In genomic region chr13:112926796-112927195, GRCm38 (mm10) we compare ENCODE assay signal across 8 mouse cellular contexts. TPM values are rescaled to one million over a fixed set of nuclear protein-coding genes. Genes with fewer than 3 reads are reported as not detected.
A peak's percentile ranks its signal among the peaks of the same experiment; 100 is the strongest.
DNase-seq lines count a peak whose midpoint lies in the region; ATAC-seq and TF ChIP-seq lines count a peak whose summit lies in the region.

No protein-coding gene starts in this region.

- H3K4me2 ChIP-seq in forebrain, embryonic 16.5 days (ENCODE audit: low read length), result peak overlapping the region; percentile 74
- peak overlapping the region; percentile 65 for H3K4me2 ChIP-seq in kidney, embryonic 15.5 days
- peak overlapping the region; percentile 62 for H3K4me2 ChIP-seq in stomach, postnatal 0 days (replicated peaks; ENCODE audit: low read depth)

- TF ChIP-seq CTCF in stomach, postnatal 0 days (IDR thresholded peaks at IDR 0.05; ENCODE audit: low read depth), result no peak

- peak; percentile 10 for DNase-seq in right cerebral cortex, postnatal 4 days
- DNase-seq in right cerebral cortex, postnatal 14 days, result no peak
- peak; percentile 51 for DNase-seq in c-Kit-positive CD71-positive TER-119-positive erythroid progenitor cells, embryonic 14.5 days (ENCODE audit: low spot score)
- DNase-seq in stomach, postnatal 0 days (ENCODE audit: low spot score), result peak; percentile 57
- no peak for DNase-seq in layer of hippocampus, adult 18-20 months (ENCODE audit: low spot score in 2 of 2)

- ATAC-seq in forebrain, embryonic 16.5 days, result no peak
- peak; percentile 19; the same call in 1 of the 2 replicates for ATAC-seq in kidney, embryonic 15.5 days (replicated peaks; ENCODE audit: low FRiP score)
- ATAC-seq in stomach, postnatal 0 days (ENCODE audit: low FRiP score, low TSS enrichment), result no peak

- peaks cover 60% of the 10 kb centered on the region for H3K79me2 ChIP-seq in macrophage (ENCODE audit: inconsistent target)

- no peaks in the 10 kb centered on the region for H3K36me3 ChIP-seq in forebrain, embryonic 16.5 days (ENCODE audit: control insufficient read depth, insufficient read depth)
- H3K36me3 ChIP-seq in kidney, embryonic 15.5 days, result peaks cover 10% of the 10 kb centered on the region
- H3K36me3 ChIP-seq in macrophage (ENCODE audit: inconsistent target), result peaks cover 4% of the 10 kb centered on the region; the same call in 1 of the 2 replicates
- no peaks in the 10 kb centered on the region for H3K36me3 ChIP-seq in stomach, postnatal 0 days (ENCODE audit: control insufficient read depth, insufficient read depth, low read length)

- no peaks in the 10 kb centered on the region for H3K27me3 ChIP-seq in forebrain, embryonic 16.5 days (replicated peaks; ENCODE audit: control insufficient read depth, insufficient read depth, low read length)
- no peaks in the 10 kb centered on the region for H3K27me3 ChIP-seq in kidney, embryonic 15.5 days
- no peaks in the 10 kb centered on the region for H3K27me3 ChIP-seq in stomach, postnatal 0 days (ENCODE audit: control insufficient read depth, insufficient read depth, low read length)

- no peaks in the 10 kb centered on the region for H3K9me3 ChIP-seq in forebrain, embryonic 16.5 days (ENCODE audit: control insufficient read depth, low read length)
- no peaks in the 10 kb centered on the region for H3K9me3 ChIP-seq in kidney, embryonic 15.5 days (replicated peaks)
- H3K9me3 ChIP-seq in stomach, postnatal 0 days (ENCODE audit: control insufficient read depth, low read length), result no peaks in the 10 kb centered on the region

- peak overlapping the region; percentile 77 for H3K9ac ChIP-seq in forebrain, embryonic 16.5 days (replicated peaks; ENCODE audit: low read depth, low read length)
- peak overlapping the region; percentile 81 for H3K9ac ChIP-seq in kidney, embryonic 15.5 days
- peak overlapping the region; percentile 76 for H3K9ac ChIP-seq in stomach, postnatal 0 days (ENCODE audit: low read length)

- under 1% methylated on average over 19 of the region's 19 CpGs for WGBS in forebrain, embryonic 16.5 days
- WGBS in kidney, embryonic 15.5 days, result 0% methylated on average over 19 of the region's 19 CpGs
- 1% methylated on average over 17 of the region's 19 CpGs for WGBS in macrophage (ENCODE audit: missing documents)
- under 1% methylated on average over 19 of the region's 19 CpGs for WGBS in stomach, postnatal 0 days

- TF ChIP-seq EP300 in stomach, postnatal 0 days (optimal IDR thresholded peaks at IDR 0.05), result no peak

- H3K27ac ChIP-seq in forebrain, embryonic 16.5 days (ENCODE audit: low read length), result peak overlapping the region; percentile 90
- H3K27ac ChIP-seq in kidney, embryonic 15.5 days, result peak overlapping the region; percentile 91
- H3K27ac ChIP-seq in macrophage, result peak overlapping the region; percentile 52
- H3K27ac ChIP-seq in stomach, postnatal 0 days (replicated peaks), result peak overlapping the region; percentile 85

- H3K4me3 ChIP-seq in forebrain, embryonic 16.5 days (replicated peaks; ENCODE audit: low read length), result peak overlapping the region; percentile 93
- H3K4me3 ChIP-seq in kidney, embryonic 15.5 days (replicated peaks), result peak overlapping the region; percentile 71
- H3K4me3 ChIP-seq in macrophage (ENCODE audit: inconsistent target), result peak overlapping the region; percentile 98
- peak overlapping the region; percentile 70 for H3K4me3 ChIP-seq in stomach, postnatal 0 days (ENCODE audit: low read depth, low read length)

- H3K4me1 ChIP-seq in forebrain, embryonic 16.5 days (replicated peaks; ENCODE audit: control insufficient read depth, insufficient read depth, low read length), result peaks cover 20% of the 10 kb centered on the region
- H3K4me1 ChIP-seq in kidney, embryonic 15.5 days, result peaks cover 24% of the 10 kb centered on the region
- H3K4me1 ChIP-seq in stomach, postnatal 0 days (replicated peaks; ENCODE audit: control insufficient read depth, insufficient read depth), result 0 out of 2 replicates have a peak, but pooled peaks cover 3% of the 10 kb centered on the region

RNA-seq across cellular contexts. Expression of gene Mtrex, which starts 0.4 kb away (rescaled TPM):
- 69.4 and 76.9 TPM in 2 replicates for polyA plus RNA-seq in forebrain, embryonic 16.5 days (2015; fragmentation: Nextera tagmentation; extraction: Ambion mirVana)
- 75.2 and 78.2 TPM in 2 replicates for polyA plus RNA-seq in kidney, embryonic 15.5 days (2015; fragmentation: Nextera tagmentation; extraction: Ambion mirVana)
- 100 to 1,000 TPM in 22 of 26 experiments, 10 to 100 TPM in 4; 87.6 to 234 (median 120) TPM for total RNA-seq in macrophage (2018; cell fraction: chromatin; rRNA removed)
- 10 to 100 TPM; 23.9 to 37.4 (median 29.6) TPM for total RNA-seq in macrophage (2018; cell fraction: cytosol; rRNA removed)
- 100 to 1,000 TPM in 2 of 26 experiments, 10 to 100 TPM in 24; 49.4 to 124 (median 65.1) TPM for total RNA-seq in macrophage (2018; cell fraction: nucleus; rRNA removed)
- 27.0 to 43.6 TPM (median 39.7 TPM) in 3 replicates for polyA plus RNA-seq in macrophage (2018)
- 21.5 and 21.7 TPM in 2 replicates for polyA plus RNA-seq in stomach, postnatal 0 days (2015; fragmentation: Nextera tagmentation; extraction: Ambion mirVana)
- total RNA-seq in layer of hippocampus, adult 18-20 months (2021), result 10 to 100 TPM; 45.4 to 47.2 TPM

RNA-seq across cellular contexts. Expression of gene Dhx29, which starts 0.5 kb away (rescaled TPM):
- 25.9 and 28.5 TPM in 2 replicates for polyA plus RNA-seq in forebrain, embryonic 16.5 days (2015; fragmentation: Nextera tagmentation; extraction: Ambion mirVana)
- 20.7 and 25.0 TPM in 2 replicates for polyA plus RNA-seq in kidney, embryonic 15.5 days (2015; fragmentation: Nextera tagmentation; extraction: Ambion mirVana)
- total RNA-seq in macrophage (2018; cell fraction: chromatin; rRNA removed), result 10 to 100 TPM in 21 of 26 experiments, 1 to 10 TPM in 5; 6.0 to 37.9 (median 19.8) TPM
- total RNA-seq in macrophage (2018; cell fraction: cytosol; rRNA removed), result 10 to 100 TPM in 11 of 26 experiments, 1 to 10 TPM in 15; 6.4 to 13.5 (median 9.9) TPM
- 10 to 100 TPM in 16 of 26 experiments, 1 to 10 TPM in 10; 4.8 to 26.6 (median 11.4) TPM for total RNA-seq in macrophage (2018; cell fraction: nucleus; rRNA removed)
- polyA plus RNA-seq in macrophage (2018), result 8.2 to 17.3 TPM (median 15.4 TPM) in 3 replicates
- polyA plus RNA-seq in stomach, postnatal 0 days (2015; fragmentation: Nextera tagmentation; extraction: Ambion mirVana), result 11.3 and 13.0 TPM in 2 replicates
- total RNA-seq in layer of hippocampus, adult 18-20 months (2021), result 10 to 100 TPM; 25.2 to 26.4 TPM

Comparison
In these comparisons a context has a peak if more than half of its experiments do, and no peak if none do; other contexts are left out.
1. DNase-seq: peak in right cerebral cortex, postnatal 4 days (single experiment), c-Kit-positive CD71-positive TER-119-positive erythroid progenitor cells, embryonic 14.5 days (single experiment) and stomach, postnatal 0 days (single experiment); none in right cerebral cortex, postnatal 14 days (single experiment) and layer of hippocampus, adult 18-20 months (0 of 2).
2. Peak in every context shown above with its lines, with median percentiles within 50 percentile points of each other: H3K27ac ChIP-seq, H3K4me2 ChIP-seq, H3K4me3 ChIP-seq and H3K9ac ChIP-seq.